Mouse (Mus musculus): Measurements from ENCODE around the gene Ranbp2. TPM values are rescaled to one million over a fixed set of nuclear protein-coding genes. Genes with fewer than 3 reads are reported as not detected.
A peak's percentile ranks its signal among the peaks of the same experiment; 100 is the strongest.

Ranbp2 gene
- polyA plus RNA-seq (2011; ENCODE audit: insufficient read depth, insufficient read length, low replicate concordance, missing spikeins): 17.0 and 19.9 TPM in 2 replicates

- under 1% methylated on average over 91 of the region's 91 CpGs for WGBS
- TF ChIP-seq CTCF (IDR thresholded peaks at IDR 0.05; ENCODE audit: control insufficient read depth, insufficient read depth, low read length): no peak
- peak; percentile 98 for TF ChIP-seq POLR2A (IDR thresholded peaks at IDR 0.05; ENCODE audit: borderline replicate concordance, control insufficient read depth, low read depth, low read length)
- peak within 1 kb of the TSS; percentile 95 for H3K4me3 ChIP-seq (replicated peaks; ENCODE audit: control insufficient read depth, low read depth, low read length)
- H3K4me1 ChIP-seq (ENCODE audit: control insufficient read depth, insufficient read depth, low read length): no peaks in the 10 kb centered on the region; the same call in 1 of the 2 replicates
- H3K27ac ChIP-seq (ENCODE audit: control insufficient read depth, insufficient read depth, low read depth, low read length, poor library complexity): peak within 1 kb of the TSS; percentile 99
Measured at GRCm38 (mm10) chr10:58446384-58447279, at the start of gene Ranbp2. Gene Ranbp2, plus strand, starts transcription at chr10:58446920.

- Histone ChIP-seq H3K4me3 (replicated peaks; ENCODE audit: control insufficient read depth, low read depth, low read length) (no peak overlapping the region), H3K4me1 (ENCODE audit: control insufficient read depth, insufficient read depth, low read length) (no peaks in the 10 kb centered on the region), H3K27ac (ENCODE audit: control insufficient read depth, insufficient read depth, low read depth, low read length, poor library complexity) (no peak overlapping the region)
- 91% methylated on average over 8 of the region's 8 CpGs for WGBS
- TF ChIP-seq POLR2A (IDR thresholded peaks at IDR 0.05; ENCODE audit: borderline replicate concordance, control insufficient read depth, low read depth, low read length) (no peak), CTCF (IDR thresholded peaks at IDR 0.05; ENCODE audit: control insufficient read depth, insufficient read depth, low read length) (no peak)
Measured at GRCm38 (mm10) chr10:58398941-58399340, 47.8 kb upstream of the Ranbp2 start.

- Histone ChIP-seq H3K4me3 (replicated peaks; ENCODE audit: control insufficient read depth, low read depth, low read length) (no peak overlapping the region), H3K27ac (ENCODE audit: control insufficient read depth, insufficient read depth, low read depth, low read length, poor library complexity) (no peak overlapping the region), H3K4me1 (ENCODE audit: control insufficient read depth, insufficient read depth, low read length) (no peaks in the 10 kb centered on the region; the same call in 1 of the 2 replicates)
- TF ChIP-seq CTCF (IDR thresholded peaks at IDR 0.05; ENCODE audit: control insufficient read depth, insufficient read depth, low read length) (no peak), POLR2A (IDR thresholded peaks at IDR 0.05; ENCODE audit: borderline replicate concordance, control insufficient read depth, low read depth, low read length) (no peak)
- 87% methylated on average over 3 of the region's 3 CpGs for WGBS
Measured at GRCm38 (mm10) chr10:58401838-58402237, 44.9 kb upstream of the Ranbp2 start.

GRCm38 (mm10) chr10:58404639-58405038 lies 42.1 kb upstream of the Ranbp2 start:
- H3K27ac ChIP-seq (ENCODE audit: control insufficient read depth, insufficient read depth, low read depth, low read length, poor library complexity): no peak overlapping the region

GRCm38 (mm10) chr10:58405285-58405948 lies 41.3 kb upstream of the Ranbp2 start:
- Histone ChIP-seq H3K4me3 (replicated peaks; ENCODE audit: control insufficient read depth, low read depth, low read length) (no peak overlapping the region), H3K4me1 (ENCODE audit: control insufficient read depth, insufficient read depth, low read length) (no peaks in the 10 kb centered on the region; the same call in 1 of the 2 replicates), H3K27ac (ENCODE audit: control insufficient read depth, insufficient read depth, low read depth, low read length, poor library complexity) (no peak overlapping the region)
- WGBS: 48% methylated on average over 4 of the region's 4 CpGs
- TF ChIP-seq POLR2A (IDR thresholded peaks at IDR 0.05; ENCODE audit: borderline replicate concordance, control insufficient read depth, low read depth, low read length): no peak
- TF ChIP-seq CTCF (IDR thresholded peaks at IDR 0.05; ENCODE audit: control insufficient read depth, insufficient read depth, low read length): no peak

More at GRCm38 (mm10) chr10:58404639-58405038, 42.1 kb upstream of the Ranbp2 start:
- TF ChIP-seq CTCF (IDR thresholded peaks at IDR 0.05; ENCODE audit: control insufficient read depth, insufficient read depth, low read length) (no peak), POLR2A (IDR thresholded peaks at IDR 0.05; ENCODE audit: borderline replicate concordance, control insufficient read depth, low read depth, low read length) (no peak)
- H3K4me3 ChIP-seq (replicated peaks; ENCODE audit: control insufficient read depth, low read depth, low read length): no peak overlapping the region
- H3K4me1 ChIP-seq (ENCODE audit: control insufficient read depth, insufficient read depth, low read length): no peaks in the 10 kb centered on the region; the same call in 1 of the 2 replicates
- 81% methylated on average over 6 of the region's 6 CpGs for WGBS

GRCm38 (mm10) chr10:58405949-58406305 lies 40.8 kb upstream of the Ranbp2 start:
- 24% methylated on average over 2 of the region's 2 CpGs for WGBS
- no peaks in the 10 kb centered on the region; the same call in 1 of the 2 replicates for H3K4me1 ChIP-seq (ENCODE audit: control insufficient read depth, insufficient read depth, low read length)
- H3K27ac ChIP-seq (ENCODE audit: control insufficient read depth, insufficient read depth, low read depth, low read length, poor library complexity): no peak overlapping the region
- TF ChIP-seq CTCF (IDR thresholded peaks at IDR 0.05; ENCODE audit: control insufficient read depth, insufficient read depth, low read length) (0 out of 2 replicates have a peak, but pooled peaks have one; percentile 15), POLR2A (IDR thresholded peaks at IDR 0.05; ENCODE audit: borderline replicate concordance, control insufficient read depth, low read depth, low read length) (no peak)
- no peak overlapping the region for H3K4me3 ChIP-seq (replicated peaks; ENCODE audit: control insufficient read depth, low read depth, low read length)

GRCm38 (mm10) chr10:58412331-58412730 lies 34.4 kb upstream of the Ranbp2 start:
- WGBS: 64% methylated on average over 4 of the region's 4 CpGs
- Histone ChIP-seq H3K4me3 (replicated peaks; ENCODE audit: control insufficient read depth, low read depth, low read length) (no peak overlapping the region), H3K4me1 (ENCODE audit: control insufficient read depth, insufficient read depth, low read length) (no peaks in the 10 kb centered on the region; the same call in 1 of the 2 replicates), H3K27ac (ENCODE audit: control insufficient read depth, insufficient read depth, low read depth, low read length, poor library complexity) (no peak overlapping the region)
- TF ChIP-seq POLR2A (IDR thresholded peaks at IDR 0.05; ENCODE audit: borderline replicate concordance, control insufficient read depth, low read depth, low read length) (no peak), CTCF (IDR thresholded peaks at IDR 0.05; ENCODE audit: control insufficient read depth, insufficient read depth, low read length) (no peak)

- H3K4me3 ChIP-seq (replicated peaks; ENCODE audit: control insufficient read depth, low read depth, low read length): no peak overlapping the region
- no peak for TF ChIP-seq POLR2A (IDR thresholded peaks at IDR 0.05; ENCODE audit: borderline replicate concordance, control insufficient read depth, low read depth, low read length)
- TF ChIP-seq CTCF (IDR thresholded peaks at IDR 0.05; ENCODE audit: control insufficient read depth, insufficient read depth, low read length): no peak
- H3K4me1 ChIP-seq (ENCODE audit: control insufficient read depth, insufficient read depth, low read length): no peaks in the 10 kb centered on the region; the same call in 1 of the 2 replicates
- no peak overlapping the region for H3K27ac ChIP-seq (ENCODE audit: control insufficient read depth, insufficient read depth, low read depth, low read length, poor library complexity)
Measured at GRCm38 (mm10) chr10:58412852-58413251, 33.9 kb upstream of the Ranbp2 start.

All from bone marrow, adult 2 months (tissue).